Mouse (Mus musculus): ENCODE measurements around the gene Tiam2. TPM values are rescaled to one million over a fixed set of nuclear protein-coding genes. Genes with fewer than 3 reads are reported as not detected.

The Tiam2 gene
- polyA plus RNA-seq, 1 experiment from 2014 or later, result 0.06 TPM

DNA sequence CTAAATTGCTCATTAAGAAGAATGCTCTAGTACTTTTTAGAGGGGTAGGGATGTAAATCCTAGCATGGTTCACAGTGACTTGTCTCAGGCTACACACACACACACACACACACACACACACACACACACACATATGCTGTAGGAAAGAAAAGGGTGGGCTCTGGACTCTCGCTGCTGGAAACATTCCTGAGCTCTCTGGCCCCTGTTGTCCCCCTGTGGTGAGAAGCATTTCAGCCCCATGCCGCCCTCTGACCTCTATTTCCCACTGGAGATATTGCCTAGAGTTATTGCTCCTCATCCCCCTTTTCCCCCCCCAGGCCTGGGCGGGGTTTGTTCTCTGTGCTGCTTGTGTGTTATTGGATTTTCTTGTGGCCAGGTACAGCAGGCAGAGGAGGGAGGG lies 28.5 kb downstream of the Tiam2 start:
- Histone ChIP-seq H3K4me3 (ENCODE audit: inconsistent target) (no peak overlapping the region), H3K36me3 (ENCODE audit: inconsistent target) (no peaks in the 10 kb centered on the region), H3K79me2 (ENCODE audit: inconsistent target) (no peaks in the 10 kb centered on the region), H3K27ac (no peak overlapping the region)
- 91% methylated on average over 2 of the region's 3 CpGs for WGBS (ENCODE audit: missing documents)

DNA sequence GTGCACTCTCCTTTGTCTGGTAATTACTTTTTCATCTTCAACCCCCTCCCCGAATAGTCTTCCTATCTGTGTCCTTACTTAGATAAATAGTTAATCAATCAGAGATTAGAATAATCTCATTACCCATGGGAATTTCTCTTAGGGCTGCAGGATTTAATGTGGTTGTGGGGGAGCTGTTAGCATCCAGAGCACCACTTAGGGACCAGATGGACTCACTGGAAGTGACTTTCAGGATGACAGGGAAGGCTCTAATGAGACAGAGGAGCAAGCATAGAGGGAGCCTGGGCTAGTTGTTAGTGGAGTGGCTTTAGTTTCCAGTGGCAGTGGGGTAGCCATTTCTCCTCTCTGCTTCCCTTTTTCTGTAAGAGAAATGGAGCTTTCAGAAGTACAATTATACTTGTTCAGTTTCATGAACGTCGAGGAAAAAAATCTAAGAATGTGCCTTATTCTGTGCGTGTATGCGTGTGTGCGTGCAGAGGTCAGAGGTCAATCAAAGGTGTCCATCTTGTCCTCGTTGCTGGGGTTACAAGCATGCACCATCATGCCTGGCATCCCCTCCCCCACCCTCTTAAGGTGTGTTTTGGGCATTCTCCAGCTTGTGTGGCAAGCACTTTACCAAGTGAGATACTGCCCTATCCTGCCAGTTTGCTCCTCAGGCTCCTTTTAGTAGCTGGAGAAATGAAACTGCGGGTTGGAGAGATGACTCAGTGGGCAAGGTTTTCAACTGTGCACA lies 30.4 kb downstream of the Tiam2 start:
- WGBS (ENCODE audit: missing documents), result 79% methylated on average over 8 of the region's 8 CpGs
- Histone ChIP-seq H3K4me3 (ENCODE audit: inconsistent target) (no peak overlapping the region), H3K36me3 (ENCODE audit: inconsistent target) (no peaks in the 10 kb centered on the region), H3K79me2 (ENCODE audit: inconsistent target) (no peaks in the 10 kb centered on the region), H3K27ac (no peak overlapping the region)

GRCm38 (mm10) chr17:3360236-3360635 lies 33.9 kb downstream of the Tiam2 start:
- Histone ChIP-seq H3K4me3 (ENCODE audit: inconsistent target) (no peak overlapping the region), H3K36me3 (ENCODE audit: inconsistent target) (no peaks in the 10 kb centered on the region), H3K27ac (no peak overlapping the region), H3K79me2 (ENCODE audit: inconsistent target) (no peaks in the 10 kb centered on the region)
- 44% methylated on average over 1 of the region's 1 CpGs for WGBS (ENCODE audit: missing documents)

- no peak overlapping the region for H3K4me3 ChIP-seq (ENCODE audit: inconsistent target)
- no peaks in the 10 kb centered on the region for H3K36me3 ChIP-seq (ENCODE audit: inconsistent target)
- no peaks in the 10 kb centered on the region for H3K79me2 ChIP-seq (ENCODE audit: inconsistent target)
- WGBS (ENCODE audit: missing documents), result 91% methylated on average over 2 of the region's 2 CpGs
- H3K27ac ChIP-seq, result no peak overlapping the region
Observed at GRCm38 (mm10) chr17:3361751-3362150, 35.4 kb downstream of the Tiam2 start.

DNA sequence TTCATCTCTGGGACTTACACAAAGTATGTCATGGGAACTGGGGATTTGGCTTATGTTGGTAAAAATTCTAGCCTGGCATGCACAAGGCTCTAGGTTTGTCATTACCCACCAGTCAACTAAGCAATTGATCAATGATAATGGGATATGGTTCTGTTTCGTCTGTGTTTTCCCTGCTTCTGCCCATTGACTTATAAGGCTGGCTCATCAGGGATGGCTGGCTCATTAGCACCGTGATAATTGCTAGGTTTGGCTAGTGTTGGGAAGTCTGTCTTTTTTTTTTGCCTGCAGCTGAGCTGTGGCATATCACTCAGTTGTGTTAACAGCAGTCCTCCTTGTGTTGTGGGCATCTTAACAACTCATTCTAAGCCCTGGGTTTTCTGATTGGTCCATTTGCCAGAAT lies 36.8 kb downstream of the Tiam2 start:
- WGBS (ENCODE audit: missing documents), result 88% methylated on average over 2 of the region's 2 CpGs
- H3K4me3 ChIP-seq (ENCODE audit: inconsistent target), result no peak overlapping the region
- H3K79me2 ChIP-seq (ENCODE audit: inconsistent target), result no peaks in the 10 kb centered on the region
- H3K36me3 ChIP-seq (ENCODE audit: inconsistent target), result no peaks in the 10 kb centered on the region
- H3K27ac ChIP-seq, result no peak overlapping the region

- Histone ChIP-seq H3K36me3 (ENCODE audit: inconsistent target) (no peaks in the 10 kb centered on the region), H3K27ac (no peak overlapping the region), H3K79me2 (ENCODE audit: inconsistent target) (no peaks in the 10 kb centered on the region), H3K4me3 (ENCODE audit: inconsistent target) (no peak overlapping the region)
- WGBS (ENCODE audit: missing documents), result 98% methylated on average over 3 of the region's 3 CpGs
Observed at GRCm38 (mm10) chr17:3366741-3367140, 40.4 kb downstream of the Tiam2 start.

DNA sequence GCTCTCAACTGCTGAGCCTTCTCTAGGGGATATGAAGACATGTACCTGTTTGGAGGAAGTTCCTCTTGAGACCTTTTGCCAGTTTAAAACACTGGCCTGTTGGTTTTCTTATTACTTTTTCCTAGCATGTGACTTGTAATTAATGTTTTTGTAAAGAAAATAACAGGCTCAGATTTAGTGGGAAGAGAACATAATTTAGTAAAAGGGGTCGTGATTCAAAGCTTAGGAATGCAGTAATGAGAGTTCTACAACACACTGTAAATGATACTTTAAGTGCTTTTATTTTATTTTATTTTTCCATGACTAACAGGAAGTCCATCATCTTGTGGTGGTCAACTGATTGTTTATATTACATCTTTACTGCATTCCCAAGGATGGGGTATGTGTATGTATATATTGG lies 42.0 kb downstream of the Tiam2 start:
- Histone ChIP-seq H3K4me3 (ENCODE audit: inconsistent target) (no peak overlapping the region), H3K27ac (no peak overlapping the region), H3K36me3 (ENCODE audit: inconsistent target) (no peaks in the 10 kb centered on the region), H3K79me2 (ENCODE audit: inconsistent target) (no peaks in the 10 kb centered on the region)
- 93% methylated on average over 1 of the region's 1 CpGs for WGBS (ENCODE audit: missing documents)

GRCm38 (mm10) chr17:3369631-3370030 lies 43.3 kb downstream of the Tiam2 start:
- Histone ChIP-seq H3K4me3 (ENCODE audit: inconsistent target) (no peak overlapping the region), H3K79me2 (ENCODE audit: inconsistent target) (no peaks in the 10 kb centered on the region), H3K27ac (no peak overlapping the region), H3K36me3 (ENCODE audit: inconsistent target) (no peaks in the 10 kb centered on the region)
- WGBS (ENCODE audit: missing documents), result 96% methylated on average over 4 of the region's 4 CpGs

- H3K4me3 ChIP-seq (ENCODE audit: inconsistent target), result no peak overlapping the region
- H3K27ac ChIP-seq, result no peak overlapping the region
- no peaks in the 10 kb centered on the region for H3K79me2 ChIP-seq (ENCODE audit: inconsistent target)
- 77% methylated on average over 2 of the region's 2 CpGs for WGBS (ENCODE audit: missing documents)
- no peaks in the 10 kb centered on the region for H3K36me3 ChIP-seq (ENCODE audit: inconsistent target)
Observed at GRCm38 (mm10) chr17:3378606-3379005, 52.2 kb downstream of the Tiam2 start.

DNA sequence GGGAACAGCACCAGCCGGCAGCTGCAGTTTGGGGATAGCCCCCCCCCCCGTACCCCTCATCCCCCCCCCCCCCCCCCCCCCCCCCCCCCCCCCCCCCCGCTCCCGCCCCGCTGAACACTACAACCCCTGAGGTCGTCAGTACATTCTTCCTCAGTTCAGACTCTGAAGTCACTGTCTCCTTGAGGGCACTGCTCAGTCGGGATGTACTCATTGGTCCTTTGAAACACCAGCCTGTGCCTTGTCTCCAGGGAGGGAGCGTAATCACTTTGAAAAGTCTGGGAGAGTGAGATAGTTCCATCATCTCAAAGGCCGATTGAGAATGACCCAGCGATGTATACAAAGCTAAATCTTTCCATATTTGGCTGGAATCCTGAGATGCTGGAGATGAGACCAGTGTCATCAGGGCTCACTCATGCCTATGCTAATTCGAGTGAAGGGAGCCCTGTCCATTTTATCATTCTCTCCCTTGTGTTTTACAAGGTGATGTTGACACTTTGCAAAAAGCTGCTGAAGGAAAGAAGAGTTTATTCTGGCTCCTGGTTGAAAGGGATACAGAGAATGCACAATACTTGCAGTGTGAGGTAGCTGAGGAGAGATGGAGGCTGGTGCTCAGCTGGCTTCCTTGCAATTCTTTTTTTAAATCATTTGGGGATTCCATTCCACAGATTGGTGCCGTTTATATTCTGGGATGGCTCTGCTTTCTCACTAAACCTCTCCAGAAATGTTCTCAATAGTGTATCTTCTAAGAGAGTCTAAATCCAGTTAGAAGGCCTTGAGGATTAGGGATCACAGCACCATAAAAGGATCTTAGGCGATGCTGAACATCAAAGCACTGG lies 53.6 kb downstream of the Tiam2 start:
- WGBS (ENCODE audit: missing documents), result 64% methylated on average over 8 of the region's 13 CpGs
- H3K4me3 ChIP-seq (ENCODE audit: inconsistent target), result no peak overlapping the region
- no peaks in the 10 kb centered on the region for H3K79me2 ChIP-seq (ENCODE audit: inconsistent target)
- H3K36me3 ChIP-seq (ENCODE audit: inconsistent target), result no peaks in the 10 kb centered on the region
- no peak overlapping the region for H3K27ac ChIP-seq

- WGBS (ENCODE audit: missing documents), result 83% methylated on average over 1 of the region's 1 CpGs
- no peaks in the 10 kb centered on the region for H3K36me3 ChIP-seq (ENCODE audit: inconsistent target)
- H3K79me2 ChIP-seq (ENCODE audit: inconsistent target), result no peaks in the 10 kb centered on the region
- no peak overlapping the region for H3K4me3 ChIP-seq (ENCODE audit: inconsistent target)
- H3K27ac ChIP-seq, result no peak overlapping the region
Observed at GRCm38 (mm10) chr17:3385391-3385790, 59.0 kb downstream of the Tiam2 start.

DNA sequence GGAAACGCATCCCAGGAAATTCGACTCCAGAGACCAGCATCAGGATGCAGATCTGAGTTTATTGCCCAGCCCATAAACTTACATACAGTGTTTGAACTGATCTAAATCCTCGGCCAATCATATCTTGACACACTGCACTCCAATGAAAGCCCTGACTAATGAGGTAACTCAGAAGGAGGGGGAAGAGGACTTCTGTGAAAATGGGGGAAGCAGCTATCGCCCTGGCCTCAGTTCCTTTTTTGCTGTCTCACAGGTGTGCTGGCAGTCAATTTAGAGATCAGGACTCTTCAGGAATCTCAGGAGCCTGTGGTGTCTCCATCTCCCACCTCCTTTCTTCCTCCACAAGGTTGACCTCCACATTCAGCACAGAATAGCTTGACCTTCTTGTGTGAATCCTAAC lies 61.4 kb downstream of the Tiam2 start:
- Histone ChIP-seq H3K79me2 (ENCODE audit: inconsistent target) (no peaks in the 10 kb centered on the region), H3K4me3 (ENCODE audit: inconsistent target) (no peak overlapping the region), H3K36me3 (ENCODE audit: inconsistent target) (no peaks in the 10 kb centered on the region), H3K27ac (no peak overlapping the region)
- 35% methylated on average over 4 of the region's 4 CpGs for WGBS (ENCODE audit: missing documents)

GRCm38 (mm10) chr17:3389741-3390140 lies 63.4 kb downstream of the Tiam2 start:
- Histone ChIP-seq H3K36me3 (ENCODE audit: inconsistent target) (no peaks in the 10 kb centered on the region), H3K27ac (no peak overlapping the region), H3K4me3 (ENCODE audit: inconsistent target) (no peak overlapping the region), H3K79me2 (ENCODE audit: inconsistent target) (no peaks in the 10 kb centered on the region)
- WGBS (ENCODE audit: missing documents), result 87% methylated on average over 4 of the region's 4 CpGs

DNA sequence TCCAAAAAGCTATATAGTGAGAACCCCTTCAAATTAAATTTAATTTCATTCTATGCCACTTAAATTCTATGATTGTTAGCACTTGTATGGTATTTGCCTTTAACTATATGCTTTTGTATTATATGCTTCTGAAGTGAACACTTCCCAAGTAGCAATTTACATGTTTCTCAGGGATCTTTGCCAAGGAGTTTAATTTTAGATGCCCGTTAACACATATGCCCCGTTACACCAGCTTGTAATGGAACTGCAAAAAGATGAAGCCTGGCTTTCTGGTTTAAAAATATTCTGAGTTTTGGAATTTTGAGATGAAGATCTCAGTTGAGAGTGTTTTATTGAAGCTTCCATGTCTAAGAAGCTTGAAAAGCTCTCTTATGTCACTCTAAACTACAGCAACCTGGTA lies 67.6 kb downstream of the Tiam2 start:
- WGBS (ENCODE audit: missing documents), result 92% methylated on average over 2 of the region's 2 CpGs
- no peak overlapping the region for H3K27ac ChIP-seq
- H3K4me3 ChIP-seq (ENCODE audit: inconsistent target), result no peak overlapping the region
- H3K79me2 ChIP-seq (ENCODE audit: inconsistent target), result no peaks in the 10 kb centered on the region
- H3K36me3 ChIP-seq (ENCODE audit: inconsistent target), result no peaks in the 10 kb centered on the region

- Histone ChIP-seq H3K4me3 (ENCODE audit: inconsistent target) (no peak overlapping the region), H3K36me3 (ENCODE audit: inconsistent target) (no peaks in the 10 kb centered on the region), H3K27ac (no peak overlapping the region), H3K79me2 (ENCODE audit: inconsistent target) (no peaks in the 10 kb centered on the region)
- 77% methylated on average over 2 of the region's 2 CpGs for WGBS (ENCODE audit: missing documents)
Observed at GRCm38 (mm10) chr17:3394985-3395384, 68.6 kb downstream of the Tiam2 start.

All from macrophage (primary cell).